Mouse (Mus musculus) ES-E14 (cell line): ENCODE results near the gene Ep400. TPM values are rescaled to one million over a fixed set of nuclear protein-coding genes. Genes with fewer than 3 reads are reported as not detected.

Experiments used
- DNase-seq: peaks from one replicate; pipeline ENCODE4 v3.0.0-alpha.2; 2013; ENCODE audit warnings: low read depth, low spot score
- H3K27ac ChIP-seq: 2 replicates; pipeline ENCODE4 v1.5.1; 2012; ENCODE audit warnings: low read depth, mild to moderate bottlenecking, low read length, moderate library complexity, mixed read lengths; ENCODE audit not compliant: poor library complexity, insufficient read depth, severe bottlenecking
- H3K36me3 ChIP-seq: 2 replicates; pipeline ENCODE4 v1.6.1; 2012; ENCODE audit warnings: mild to moderate bottlenecking, low read length, moderate library complexity, mixed read lengths; ENCODE audit not compliant: control insufficient read depth, poor library complexity, insufficient read depth, severe bottlenecking
- H3K4me1 ChIP-seq, 2 experiments: fragments of 150-350 bp in 1 of 2; sonication (generic) in 1 of 2; 2 replicates each; pipeline ENCODE4 v1.6.1; 2012; ENCODE audit warnings: low read length in 2 of 2, mild to moderate bottlenecking in 1 of 2, mixed read lengths in 1 of 2; ENCODE audit not compliant: control insufficient read depth in 2 of 2, insufficient read depth in 2 of 2, poor library complexity in 1 of 2
- H3K4me3 ChIP-seq, 2 experiments: fragments of 150-350 bp in 1 of 2; sonication (generic) in 1 of 2; 2 replicates each; pipeline ENCODE4 v1.5.1; 2012; ENCODE audit warnings: low read length in 2 of 2, low read depth in 1 of 2, mild to moderate bottlenecking in 1 of 2, mixed read lengths in 1 of 2; ENCODE audit not compliant: insufficient read depth in 1 of 2, poor library complexity in 1 of 2, severe bottlenecking in 1 of 2
- H3K9ac ChIP-seq: 2 replicates; pipeline ENCODE4 v1.6.1; 2012; ENCODE audit warnings: low read depth, mild to moderate bottlenecking, low read length, mixed read lengths; ENCODE audit not compliant: poor library complexity, insufficient read depth, severe bottlenecking
- H3K9me3 ChIP-seq: fragments of 150-350 bp; sonication (generic); 2 replicates; pipeline ENCODE4 v1.6.1; 2012; ENCODE audit warnings: low read depth, mild to moderate bottlenecking, low read length; ENCODE audit not compliant: control insufficient read depth, insufficient read depth
- CHD2 ChIP-seq: IDR thresholded peaks from 2 replicates; pipeline ENCODE4 v1.6.1; 2014; ENCODE audit warnings: mild to moderate bottlenecking, low read depth, low read length, inconsistent platforms
- HCFC1 ChIP-seq: IDR thresholded peaks from 2 replicates; pipeline ENCODE4 v1.6.1; 2012; ENCODE audit warnings: low read length, inconsistent platforms, borderline replicate concordance; ENCODE audit not compliant: insufficient read depth
- MAFK ChIP-seq: IDR thresholded peaks from 2 replicates; pipeline ENCODE4 v1.6.1; 2014; ENCODE audit warnings: mild to moderate bottlenecking, low read depth, low read length, inconsistent platforms; ENCODE audit not compliant: insufficient read depth
- ZC3H11A ChIP-seq: IDR thresholded peaks from 2 replicates; pipeline ENCODE4 v1.6.1; 2012; ENCODE audit warnings: low read depth, mild to moderate bottlenecking, inconsistent platforms, low read length, borderline replicate concordance
- ZNF384 ChIP-seq: IDR thresholded peaks from 2 replicates; pipeline ENCODE4 v1.6.1; 2012; ENCODE audit warnings: low read depth, low read length, inconsistent platforms
- in situ Hi-C, 2 experiments: fragments of 600-800 bp; cut with MboI; formaldehyde crosslinking; loops; one replicate each; pipeline ENCODE4 v1.15.1; 2025; ENCODE audit warnings: low sequenced_read_pairs in 2 of 2, inconsistent platforms in 1 of 2; ENCODE audit not compliant: unreplicated experiment in 2 of 2
- total RNA-seq: library from RNA; depleted of rRNA; stranded (reverse); fragments of 300-350 nt; gene quantifications from 2 replicates; pipeline ENCODE4 v1.2.3, GENCODE M21; 2012

The Ep400 gene
- total RNA-seq, 1 experiment: 56.7 TPM

- no peak for DNase-seq
- TF ChIP-seq CHD2: no peak
- TF ChIP-seq MAFK: no peak
- TF ChIP-seq ZNF384: no peak
- TF ChIP-seq HCFC1: no peak
- TF ChIP-seq ZC3H11A: no peak
- Histone ChIP-seq H3K27ac (no peak overlapping the region), H3K4me3 (no peak overlapping the region), H3K4me1 (no peaks in the 10 kb centered on the region), H3K9me3 (no peaks in the 10 kb centered on the region), H3K36me3 (peaks cover 24% of the 10 kb centered on the region), H3K9ac (no peak overlapping the region)
- in situ Hi-C loops: no loop called here
Observed at GRCm38 (mm10) chr5:110709256-110709655, 61.3 kb downstream of the Ep400 start.

- peaks cover 39% of the 10 kb centered on the region for H3K36me3 ChIP-seq
- in situ Hi-C loops: no loop called here
Observed at GRCm38 (mm10) chr5:110704004-110704403, 66.5 kb downstream of the Ep400 start.

DNA sequence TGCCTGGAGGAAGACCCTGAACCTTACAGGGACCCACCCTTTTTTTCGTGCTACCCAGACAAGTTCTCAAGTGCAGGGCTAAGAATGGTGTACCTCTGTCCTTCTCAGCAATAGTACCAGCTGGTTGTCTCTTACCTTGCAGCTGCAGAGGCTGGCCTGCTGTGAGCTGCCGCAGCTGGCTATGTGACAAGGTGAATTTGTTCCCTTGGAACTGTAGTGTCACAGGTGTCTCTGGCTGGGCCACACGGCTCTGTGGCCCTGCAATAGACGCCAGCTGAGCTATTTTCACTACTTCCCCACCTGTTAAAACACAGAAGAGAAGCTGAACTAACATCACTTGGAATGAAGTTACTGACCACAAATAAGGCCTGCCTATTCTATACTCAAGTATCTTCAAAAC lies 71.9 kb downstream of the Ep400 start:
- Histone ChIP-seq H3K4me3 (no peak overlapping the region), H3K27ac (no peak overlapping the region), H3K9ac (no peak overlapping the region), H3K4me1 (no peaks in the 10 kb centered on the region), H3K9me3 (no peaks in the 10 kb centered on the region), H3K36me3 (peaks cover 36% of the 10 kb centered on the region)
- DNase-seq: no peak
- no peak for TF ChIP-seq HCFC1
- no peak for TF ChIP-seq ZNF384
- no peak for TF ChIP-seq CHD2
- TF ChIP-seq ZC3H11A: no peak
- TF ChIP-seq MAFK: no peak
- in situ Hi-C loops: no loop called here

More at GRCm38 (mm10) chr5:110704004-110704403, 66.5 kb downstream of the Ep400 start:
- no peaks in the 10 kb centered on the region for H3K4me1 ChIP-seq
- TF ChIP-seq ZNF384: no peak
- TF ChIP-seq MAFK: no peak
- TF ChIP-seq ZC3H11A: no peak
- TF ChIP-seq HCFC1: no peak
- TF ChIP-seq CHD2: no peak
- H3K9ac ChIP-seq: no peak overlapping the region
- no peak overlapping the region for H3K27ac ChIP-seq
- no peak overlapping the region for H3K4me3 ChIP-seq
- H3K9me3 ChIP-seq: no peaks in the 10 kb centered on the region
- DNase-seq: no peak

- H3K4me3 ChIP-seq: no peak overlapping the region
- no peak overlapping the region for H3K9ac ChIP-seq
- no peak overlapping the region for H3K27ac ChIP-seq
- H3K9me3 ChIP-seq: no peaks in the 10 kb centered on the region
- no peak for DNase-seq
- H3K4me1 ChIP-seq: no peaks in the 10 kb centered on the region
- in situ Hi-C loops: no loop called here
- no peak for TF ChIP-seq ZNF384
- no peak for TF ChIP-seq HCFC1
- no peak for TF ChIP-seq MAFK
- no peak for TF ChIP-seq ZC3H11A
- no peak for TF ChIP-seq CHD2
- H3K36me3 ChIP-seq: peaks cover 51% of the 10 kb centered on the region
Observed at GRCm38 (mm10) chr5:110682041-110682440, 88.5 kb downstream of the Ep400 start.
